Mouse (Mus musculus): Measurements from ENCODE around the gene Srebf1. TPM values are rescaled to one million over a fixed set of nuclear protein-coding genes. Genes with fewer than 3 reads are reported as not detected.

Srebf1 gene
- total RNA-seq, 2 experiments from 2014 or later = 28.9 to 39.5 TPM

DNA sequence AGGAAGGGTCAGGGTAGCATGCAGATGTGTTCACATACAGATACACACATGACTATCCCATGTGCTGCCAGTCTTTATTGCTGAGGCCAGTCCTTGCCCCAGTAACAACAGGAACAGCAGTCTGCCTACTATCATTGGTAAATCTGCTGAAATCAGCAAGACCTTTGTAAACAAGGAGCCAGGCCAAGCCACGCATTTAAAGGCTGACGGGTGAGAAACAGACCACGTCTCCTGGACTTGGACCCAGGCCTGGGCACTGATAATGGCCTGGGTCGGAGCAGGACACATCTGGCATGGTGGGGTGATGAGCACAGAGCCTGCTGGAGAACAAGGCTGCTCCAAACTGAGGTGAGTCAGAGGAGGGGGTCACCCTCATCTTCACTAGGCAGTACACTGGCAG lies 18.1 kb upstream of the Srebf1 start:
- intact Hi-C loops (cut with DNase I) = no loop called here
- no peak for DNase-seq

DNA sequence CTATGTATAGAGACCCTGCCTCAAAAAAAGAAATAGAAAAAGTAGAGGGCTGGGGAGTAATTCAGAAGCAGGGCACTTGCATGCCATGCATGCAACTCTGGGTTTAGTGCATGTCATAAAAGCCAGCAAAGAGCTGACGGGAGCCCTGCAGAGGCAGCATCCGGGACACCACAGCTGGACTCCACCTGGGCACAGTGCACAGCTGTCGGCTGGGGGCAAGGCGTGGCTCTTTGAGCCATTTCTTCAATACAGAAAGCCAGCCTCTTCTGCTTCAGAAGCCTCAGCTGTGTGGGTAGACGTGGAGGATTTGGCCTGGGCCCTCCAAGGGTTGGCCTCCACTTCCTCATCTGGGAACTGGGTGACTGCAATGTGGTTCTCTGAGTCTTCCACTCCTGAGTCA lies 13.0 kb upstream of the Srebf1 start:
- intact Hi-C loops (cut with DNase I) = no loop called here
- no peak for DNase-seq

DNA sequence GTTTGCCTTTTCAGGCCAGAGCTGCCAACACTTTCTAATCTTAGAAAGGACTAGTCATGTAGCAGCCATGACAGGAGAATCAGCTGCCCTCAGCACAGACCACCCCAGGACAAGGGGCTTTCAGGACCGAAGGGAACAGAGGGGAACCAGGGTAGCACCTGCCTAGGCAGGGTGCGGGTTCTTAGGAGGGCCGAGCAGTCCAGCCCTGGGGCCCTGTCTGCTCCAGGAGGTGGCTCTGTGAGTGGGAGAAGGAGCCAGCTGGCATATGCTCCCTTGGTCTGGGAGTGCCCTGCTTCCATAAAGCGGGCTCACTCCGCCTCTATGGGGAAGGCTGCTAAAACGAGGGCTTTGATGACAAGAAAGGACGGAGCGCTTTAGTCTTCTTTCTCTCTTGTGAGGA lies 10.9 kb upstream of the Srebf1 start:
- intact Hi-C loops (cut with DNase I) = no loop called here
- DNase-seq = peak in 1 of 2 experiments; percentile 57

DNA sequence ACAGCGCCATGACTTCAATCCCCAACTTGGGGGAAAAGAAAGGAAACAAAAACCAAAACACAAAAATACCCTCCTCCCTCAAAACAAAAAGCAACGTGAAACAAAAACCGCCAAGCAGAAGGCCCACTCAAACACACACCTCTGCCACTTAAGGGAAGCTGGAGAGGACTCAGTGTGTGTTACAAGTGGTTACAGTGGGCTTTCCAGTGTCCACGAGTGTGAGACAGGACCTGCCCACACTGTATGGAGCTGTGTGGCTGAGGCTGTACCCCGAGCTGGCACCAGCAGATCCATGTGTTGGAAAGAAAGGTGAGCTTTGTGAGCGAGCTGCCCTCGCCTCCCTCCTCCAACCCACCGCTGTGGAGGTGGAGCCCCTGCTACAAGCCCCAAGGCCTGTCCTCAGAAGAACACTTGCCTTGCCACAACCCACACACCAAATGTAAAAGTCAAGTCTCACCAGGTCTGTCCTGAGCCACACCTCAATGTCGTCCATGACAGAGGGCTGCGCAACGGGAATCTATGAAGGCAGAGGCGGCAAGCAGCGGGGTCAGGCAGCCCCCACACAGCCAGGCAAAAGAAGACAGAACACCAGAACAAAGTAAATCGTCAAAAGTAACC lies 10.2 kb upstream of the Srebf1 start:
- intact Hi-C loops (cut with DNase I) = no loop called here
- DNase-seq = no peak

DNA sequence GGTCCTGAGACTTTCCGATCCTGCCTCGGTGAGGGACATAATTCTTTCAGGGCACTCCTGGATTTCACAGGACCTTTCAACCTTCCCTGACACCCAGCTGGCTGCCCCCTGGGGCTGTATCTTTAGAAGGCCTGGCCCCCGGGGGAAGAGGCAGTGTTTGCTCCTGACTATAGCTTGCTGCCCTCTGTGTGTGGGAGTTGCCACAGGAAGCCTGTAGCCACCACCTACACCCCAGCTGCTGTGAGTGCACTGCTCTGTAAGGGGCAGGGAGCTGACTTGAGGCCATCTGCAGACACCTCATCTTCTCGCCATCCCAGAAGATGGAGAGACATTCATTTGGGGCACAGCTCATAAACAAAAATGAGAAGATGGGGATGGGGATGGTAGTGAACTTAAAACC lies 9.6 kb upstream of the Srebf1 start:
- intact Hi-C loops (cut with DNase I) = no loop called here
- no peak for DNase-seq

DNA sequence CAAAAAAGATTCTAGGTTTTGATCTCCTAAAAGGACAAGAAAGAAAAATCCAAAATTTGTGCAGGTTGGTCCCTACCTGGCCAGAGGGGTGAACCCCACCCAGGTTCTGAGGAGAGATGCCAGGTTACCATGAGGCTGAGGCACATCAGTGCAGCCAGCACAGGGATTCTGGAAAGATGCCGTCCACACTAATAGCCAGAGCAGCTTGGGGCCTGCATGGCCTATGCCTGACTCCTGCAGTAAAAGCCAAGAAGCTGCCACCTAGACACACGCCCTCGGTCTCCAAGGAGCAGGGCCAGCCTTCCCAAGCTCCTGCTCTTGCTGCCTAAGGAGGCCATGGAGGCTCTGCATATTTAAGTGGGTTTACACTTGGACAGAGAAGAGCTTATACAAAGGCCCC lies 8.9 kb upstream of the Srebf1 start:
- no peak for DNase-seq
- intact Hi-C loops (cut with DNase I) = no loop called here

DNA sequence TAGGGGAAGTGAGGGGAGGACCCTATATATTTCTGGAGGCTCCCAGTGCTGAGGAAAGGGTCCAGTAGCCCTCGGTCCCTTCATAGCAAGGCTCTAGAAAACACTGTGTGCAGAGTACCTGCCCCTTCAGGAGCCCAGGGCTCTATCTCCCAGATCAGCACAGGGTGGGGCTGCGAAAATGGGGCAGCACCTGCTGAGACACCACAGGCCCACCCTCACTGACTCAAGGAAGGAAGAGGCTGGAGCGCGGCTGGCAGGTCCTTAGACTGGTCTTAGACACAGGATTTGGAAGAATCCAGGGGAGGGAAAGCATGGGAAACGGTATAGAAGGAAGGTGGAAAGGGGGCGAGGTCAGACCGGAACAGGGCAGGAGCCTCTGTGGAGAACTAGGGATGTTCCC lies 8.1 kb upstream of the Srebf1 start:
- DNase-seq = no peak

DNA sequence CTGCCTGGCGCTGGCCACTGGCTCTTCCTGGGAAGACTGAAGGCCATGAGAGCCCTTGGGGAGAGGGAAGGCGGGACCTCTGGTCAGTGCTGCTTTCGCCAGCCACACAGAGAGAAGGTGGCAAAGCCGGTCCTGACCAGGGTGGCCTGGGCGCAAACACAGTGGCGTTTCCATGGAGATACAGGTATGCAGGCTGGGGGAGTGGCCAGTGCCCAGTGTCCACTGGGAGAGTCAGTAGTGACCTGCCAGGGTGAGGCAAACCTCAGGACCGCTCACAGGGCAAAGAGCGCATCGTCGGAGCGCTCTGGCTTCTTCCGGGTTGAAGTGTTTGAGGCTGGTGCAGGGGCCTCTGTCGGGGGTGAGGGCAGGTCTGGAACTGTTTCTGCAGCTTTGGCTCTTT lies 7.4 kb upstream of the Srebf1 start:
- no peak for DNase-seq
- intact Hi-C loops (cut with DNase I) = no loop called here

More for the DNA sequence above, 8.1 kb upstream of the Srebf1 start:
- intact Hi-C loops (cut with DNase I) = no loop called here

DNA sequence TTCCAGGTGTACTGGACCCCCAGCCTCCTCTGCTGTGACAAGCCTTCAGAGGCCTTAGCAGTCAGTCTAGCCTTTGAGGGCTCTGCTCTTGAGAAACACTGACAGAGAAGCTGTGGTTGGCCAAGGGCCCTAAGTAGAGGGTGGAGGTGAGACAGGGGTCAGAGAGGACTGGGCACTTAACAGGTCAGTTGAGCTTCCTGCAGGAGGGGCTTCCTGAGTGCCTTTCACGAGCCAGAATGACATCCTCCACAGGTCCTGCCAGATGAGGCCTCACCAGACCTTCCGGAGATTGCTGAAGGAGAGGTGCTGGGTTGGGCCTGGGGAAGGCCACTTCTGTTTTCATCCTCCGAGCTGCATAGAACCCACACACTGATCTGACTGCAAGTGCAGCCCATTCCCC lies 6.1 kb upstream of the Srebf1 start:
- intact Hi-C loops (cut with DNase I) = no loop called here
- DNase-seq = no peak

DNA sequence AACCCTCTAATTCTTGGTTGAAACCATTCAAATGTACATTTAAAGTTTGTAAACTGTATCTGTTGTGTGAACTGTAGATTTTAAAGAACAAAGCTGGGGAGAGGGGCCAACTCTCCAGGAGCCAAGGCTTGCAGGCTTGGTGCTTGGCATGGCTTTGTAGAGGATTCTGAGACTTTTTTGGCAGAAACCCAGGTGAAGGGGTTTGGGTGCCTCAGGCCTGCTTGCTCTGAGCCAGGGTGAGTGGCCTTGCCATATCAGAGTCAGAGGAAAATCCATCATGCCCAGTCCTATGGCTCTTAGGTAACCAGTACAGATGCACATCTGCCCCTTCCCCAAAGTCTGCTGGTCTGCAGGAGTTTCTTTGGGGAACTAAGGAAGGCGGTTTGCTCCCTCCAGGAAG lies 3.5 kb upstream of the Srebf1 start:
- intact Hi-C loops (cut with DNase I) = no loop called here
- no peak for DNase-seq

DNA sequence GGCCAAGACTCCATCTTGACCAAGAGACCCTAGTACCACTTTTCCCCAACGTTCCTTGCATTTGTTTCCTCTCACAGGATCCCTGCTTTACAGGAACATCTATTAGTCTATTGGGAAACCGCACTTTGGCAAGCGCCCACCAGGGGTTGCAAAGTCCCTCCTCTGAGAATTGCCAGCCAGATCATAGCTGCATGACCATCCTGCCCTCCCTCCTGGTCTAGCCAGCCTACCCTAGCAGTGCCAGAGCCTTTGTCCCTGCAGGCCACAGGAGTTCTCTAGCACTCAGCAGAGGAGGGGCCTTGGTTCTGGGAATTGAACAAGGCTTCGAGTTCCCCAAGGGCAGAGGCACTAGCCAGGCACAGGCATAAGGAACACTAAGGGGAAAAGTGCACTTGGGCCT lies 2.3 kb upstream of the Srebf1 start:
- intact Hi-C loops (cut with DNase I) = no loop called here
- no peak for DNase-seq

DNA sequence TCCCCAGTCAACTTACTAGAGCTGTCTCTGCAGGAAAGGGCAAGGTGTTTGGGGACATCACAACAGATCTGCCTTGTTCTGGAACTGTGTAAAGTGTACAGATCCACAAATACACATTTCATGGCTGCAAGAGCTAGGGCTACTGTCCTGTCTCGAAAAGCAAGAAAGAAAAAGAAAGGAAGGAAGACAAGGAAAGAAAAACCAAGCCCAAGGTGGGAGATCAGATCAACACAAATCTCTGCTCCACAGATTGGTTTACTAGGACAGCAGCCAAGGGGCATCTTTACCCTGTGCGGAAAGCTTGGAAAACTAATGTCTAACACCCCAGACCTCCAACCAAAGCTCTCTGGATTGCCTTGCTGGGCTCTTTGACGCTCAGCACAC lies 304 bp downstream of the Srebf1 start:
- intact Hi-C loops (cut with DNase I) = no loop called here

DNA sequence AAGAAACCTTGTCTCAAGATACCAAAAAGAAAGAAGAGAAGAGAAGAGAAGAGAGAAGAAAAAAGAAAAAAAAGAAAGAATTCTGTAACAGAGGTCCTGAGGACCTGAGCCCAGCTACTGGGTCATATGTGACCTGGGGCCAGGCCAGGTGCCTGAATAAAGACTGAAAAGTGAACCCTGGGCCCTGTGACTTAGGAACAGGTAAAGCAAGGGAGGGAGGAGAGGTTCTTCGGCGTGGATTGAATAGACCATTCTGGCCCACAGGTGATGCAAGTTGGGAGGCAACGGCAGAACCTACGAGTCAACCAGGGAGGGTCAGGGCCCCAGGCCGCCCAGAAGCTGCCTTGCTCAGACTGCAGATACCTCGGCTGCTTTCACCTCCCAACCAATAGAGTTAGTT lies 956 bp downstream of the Srebf1 start:
- DNase-seq = no peak
- intact Hi-C loops (cut with DNase I) = no loop called here

More for the DNA sequence above, 304 bp downstream of the Srebf1 start:
- DNase-seq = no peak

DNA sequence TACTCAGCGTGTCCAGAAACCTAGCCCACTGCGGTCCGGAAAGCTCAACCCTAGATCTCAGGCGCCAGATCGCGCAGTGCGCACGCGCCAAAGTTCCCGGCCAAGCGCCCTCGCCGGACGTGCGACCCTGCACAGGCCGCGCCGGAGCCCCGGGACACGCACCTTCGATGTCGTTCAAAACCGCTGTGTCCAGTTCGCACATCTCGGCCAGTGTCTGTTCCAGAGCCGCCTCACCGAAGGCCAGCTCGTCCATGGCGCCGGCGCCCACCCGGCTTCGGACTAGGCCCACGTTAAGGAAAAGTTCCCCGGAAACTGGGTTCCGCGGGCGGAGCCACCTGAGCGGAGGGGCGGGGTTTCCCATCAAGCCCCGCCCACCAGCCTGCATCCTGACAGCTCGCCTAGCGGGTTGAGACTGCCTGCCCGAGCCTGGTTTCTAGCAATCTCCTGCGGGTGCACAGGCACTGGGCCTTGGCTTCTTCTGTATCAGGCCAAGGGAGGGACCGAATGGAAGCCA lies 2.0 kb downstream of the Srebf1 start:
- intact Hi-C loops (cut with DNase I) = no loop called here
- DNase-seq = peak; percentile 90 to 98

DNA sequence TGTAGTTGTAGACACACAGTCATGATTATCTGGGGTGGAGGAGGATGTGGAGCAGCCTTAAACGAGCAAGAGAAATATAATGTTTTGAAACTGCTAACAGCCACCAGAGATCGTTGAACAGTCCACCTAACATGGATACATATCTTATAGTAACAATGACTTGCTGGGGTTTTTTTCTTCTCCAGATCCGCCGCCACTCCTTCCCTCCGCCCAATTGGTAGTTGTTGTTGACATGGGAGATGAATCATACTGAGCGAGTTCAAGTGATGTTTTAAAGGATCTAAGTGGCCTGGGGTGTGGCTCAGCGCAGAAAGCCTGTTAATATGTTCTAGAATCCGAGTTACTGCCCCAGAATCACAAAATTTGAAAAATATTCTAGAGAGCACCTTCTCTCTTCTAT lies 2.8 kb downstream of the Srebf1 start:
- no peak for DNase-seq
- intact Hi-C loops (cut with DNase I) = no loop called here

DNA sequence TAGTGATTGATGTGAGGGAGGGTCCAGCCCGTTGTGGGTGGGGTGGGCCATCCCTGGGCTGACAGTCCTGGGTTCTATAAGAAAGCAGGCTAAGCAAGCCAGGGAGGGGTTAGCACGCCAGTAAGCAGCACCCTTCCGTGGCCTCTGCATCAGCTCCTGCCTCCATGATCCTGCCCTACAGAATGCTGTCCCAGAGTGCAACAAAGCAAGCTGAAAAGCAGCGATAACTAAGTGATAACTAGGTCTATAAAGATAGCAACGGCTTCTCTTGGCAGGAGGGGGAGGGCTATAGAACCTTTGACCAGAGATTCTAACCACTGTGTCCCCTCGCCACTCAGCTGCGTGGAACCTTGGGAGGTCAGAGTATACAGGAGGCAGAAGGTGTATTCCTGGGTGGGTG lies 4.9 kb downstream of the Srebf1 start:
- no peak for DNase-seq
- intact Hi-C loops (cut with DNase I) = no loop called here

DNA sequence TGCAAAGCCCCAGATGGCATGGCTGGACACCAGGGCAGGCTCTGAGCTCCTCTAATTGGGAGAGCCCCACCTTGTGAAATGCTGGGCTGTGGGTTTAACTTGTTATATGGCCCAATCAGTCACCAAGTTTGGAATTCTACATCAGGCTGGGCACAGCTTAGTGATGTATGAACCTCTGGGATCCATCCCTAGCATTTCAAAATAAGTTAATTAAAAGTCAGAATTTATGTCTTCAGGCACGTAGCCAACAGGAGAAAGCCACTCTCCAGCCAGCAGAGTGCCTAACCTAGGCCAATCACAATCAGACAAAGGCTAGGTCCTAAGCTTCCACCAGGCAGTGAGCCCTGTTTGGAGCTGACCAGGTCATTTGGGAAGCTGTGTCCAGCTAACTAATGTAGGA lies 5.7 kb downstream of the Srebf1 start:
- DNase-seq = no peak
- intact Hi-C loops (cut with DNase I) = no loop called here

DNA sequence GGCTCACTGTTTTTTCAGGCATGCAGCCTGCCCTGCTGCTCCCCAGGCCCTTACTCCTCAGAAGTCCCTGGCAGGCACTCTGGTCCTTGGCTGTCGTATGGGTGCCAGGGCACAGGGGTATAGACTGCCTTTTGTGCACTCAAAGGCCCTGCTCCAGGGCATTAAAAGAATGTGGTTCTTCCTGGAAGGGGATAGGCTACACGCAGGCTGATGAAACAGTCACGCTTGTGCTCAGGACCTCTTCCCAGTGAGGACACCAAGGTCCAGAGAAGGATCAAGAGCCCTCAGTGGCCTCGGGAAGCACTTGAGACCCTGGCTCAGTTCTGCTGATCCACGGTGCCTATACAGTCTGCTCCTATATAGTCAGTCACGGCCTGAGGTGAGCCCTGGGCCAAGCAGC lies 9.1 kb downstream of the Srebf1 start:
- intact Hi-C loops (cut with DNase I) = no loop called here

DNA sequence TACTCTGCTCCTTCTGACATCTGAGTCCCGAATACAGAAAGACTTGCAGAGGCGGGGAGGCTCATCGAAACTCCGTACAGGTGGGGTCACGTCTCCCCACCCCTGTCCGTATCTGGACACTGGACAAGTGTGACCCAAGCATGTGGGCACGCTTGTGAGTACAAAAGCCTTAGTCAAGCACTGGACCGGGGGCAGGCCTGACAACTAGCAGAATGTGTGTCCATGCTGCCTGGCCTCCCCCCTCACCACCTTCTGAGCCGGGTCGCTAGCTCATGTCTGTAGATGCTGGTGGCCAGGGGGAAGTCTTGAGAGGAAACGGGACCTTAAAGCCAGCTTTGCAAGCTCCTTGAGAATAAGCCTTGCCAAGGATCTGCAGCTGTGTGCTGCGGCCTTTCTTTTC lies 10.6 kb downstream of the Srebf1 start:
- DNase-seq = no peak
- intact Hi-C loops (cut with DNase I) = no loop called here

More for the DNA sequence above, 9.1 kb downstream of the Srebf1 start:
- DNase-seq = no peak

DNA sequence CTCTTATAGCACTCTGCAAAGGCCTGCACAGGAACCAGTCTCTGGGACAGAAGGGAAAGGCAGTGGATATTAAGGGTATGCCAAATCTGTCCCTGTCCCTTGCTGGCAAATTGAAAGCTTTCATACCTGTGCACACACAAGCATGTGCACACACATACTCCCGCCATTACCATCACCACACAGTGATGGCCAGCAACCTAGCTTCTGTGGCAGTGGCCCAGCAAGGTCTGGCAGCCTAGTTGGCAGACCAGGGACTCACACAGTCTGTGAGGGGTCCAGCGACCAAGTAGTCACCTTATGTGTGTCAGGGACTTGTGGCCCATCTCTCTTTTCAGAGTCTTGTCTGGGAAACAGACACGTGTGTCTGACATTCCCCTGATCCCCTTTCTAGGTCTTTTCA lies 11.2 kb downstream of the Srebf1 start:
- DNase-seq = no peak
- intact Hi-C loops (cut with DNase I) = no loop called here

DNA sequence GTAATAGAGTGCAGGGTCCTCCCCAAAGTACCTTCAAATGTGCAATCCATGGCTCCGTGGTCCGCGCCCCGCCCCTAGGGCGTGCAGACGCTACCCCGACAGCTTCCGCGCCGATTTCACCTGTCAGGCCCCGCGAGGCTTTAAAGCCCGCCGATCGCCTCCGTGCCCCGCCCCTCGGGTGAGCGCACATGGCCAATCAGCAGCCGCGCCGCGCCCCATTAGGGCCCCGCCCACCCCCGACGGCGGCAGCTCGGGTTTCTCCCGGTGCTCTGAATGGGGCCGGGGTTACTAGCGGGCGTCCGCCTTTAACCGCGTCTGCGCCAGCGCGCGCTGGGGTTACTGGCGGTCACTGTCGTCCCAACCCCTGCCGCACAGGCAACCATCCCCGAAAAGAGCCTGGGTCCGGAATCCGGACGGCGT lies 12.1 kb downstream of the Srebf1 start:
- DNase-seq = peak; percentile 91
- intact Hi-C loops (cut with DNase I) = no loop called here

DNA sequence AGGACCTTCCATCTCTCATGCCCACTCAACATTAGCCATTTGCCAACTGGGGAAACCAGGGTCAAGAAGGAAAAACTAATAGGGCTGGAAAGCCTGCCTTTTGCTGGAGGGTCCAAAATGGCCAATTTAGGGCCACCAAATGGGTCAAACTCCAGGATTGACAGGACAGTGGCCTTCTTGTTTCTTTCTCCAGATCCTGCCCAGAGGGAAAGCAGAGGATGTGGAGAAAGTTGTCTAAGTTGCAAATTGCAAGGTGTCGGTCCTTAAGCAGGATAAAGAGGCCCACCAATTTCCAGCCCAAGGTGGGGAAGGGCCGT lies 12.5 kb downstream of the Srebf1 start:
- intact Hi-C loops (cut with DNase I) = no loop called here

DNA sequence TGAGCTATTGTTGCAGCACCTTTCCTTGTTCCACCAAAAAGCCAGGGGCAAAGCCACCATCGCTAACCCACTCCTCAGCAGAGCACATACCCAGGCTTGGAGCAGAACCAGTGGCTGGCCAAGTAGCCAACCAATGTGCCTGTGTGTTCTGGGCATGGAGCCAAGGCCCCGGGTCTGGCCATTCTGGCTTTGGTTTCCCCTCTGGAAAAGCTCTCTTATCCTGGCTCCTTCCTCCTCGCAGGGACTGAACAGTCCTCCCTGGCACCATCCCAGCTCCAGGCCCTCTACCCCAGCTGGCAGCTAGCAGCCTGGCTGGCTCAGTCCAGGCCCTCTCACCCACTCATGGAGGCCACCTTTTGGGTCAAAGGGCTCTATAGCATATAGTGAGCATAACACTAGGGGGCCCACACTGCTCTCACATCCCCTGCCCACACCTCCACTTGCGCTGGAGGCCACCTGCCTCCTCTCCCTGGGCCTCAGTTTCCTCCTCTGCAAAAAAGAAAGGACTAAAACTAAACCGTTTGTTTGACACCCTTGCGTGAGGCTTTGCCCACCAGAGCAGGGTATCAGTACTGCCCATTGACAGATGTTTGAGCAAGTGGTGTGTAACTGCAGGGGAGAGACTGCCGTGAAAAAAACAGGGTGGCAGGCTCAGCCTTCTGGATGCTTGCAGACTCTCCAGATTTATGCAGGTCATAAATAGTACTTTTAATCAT lies 13.0 kb downstream of the Srebf1 start:
- peak; percentile 75 to 76 for DNase-seq
- intact Hi-C loops (cut with DNase I) = no loop called here

More for the DNA sequence above, 12.5 kb downstream of the Srebf1 start:
- no peak for DNase-seq
